14 mouse cellular contexts compared by ENCODE assay signal in genomic region chr13:101501845-101502284, GRCm38 (mm10).
DNase-seq lines count a peak whose midpoint lies in the region; ATAC-seq and TF ChIP-seq lines count a peak whose summit lies in the region.
"Had no signal": no experiment of that assay in that cellular context is flagged by ENCODE, and none has a peak within 500 bp of the region (broad histone marks: within the 10 kb centered on the region; RNA-seq: fewer than 3 reads in every experiment).

No protein-coding gene starts in this region.

- no peak for DNase-seq in forebrain, embryonic 11.5 days (ENCODE audit: low spot score)
- no peak for DNase-seq in left cerebral cortex, adult 2 months (ENCODE audit: extremely low spot score in 1 of 2, low spot score in 2 of 2)
- no peak for DNase-seq in left cerebral cortex, postnatal 10 days (ENCODE audit: extremely low spot score in 1 of 2, low spot score in 2 of 2)
- DNase-seq in brain, embryonic 14.5 days (ENCODE audit: low read depth): peak; percentile 87
- peak; percentile 59 for DNase-seq in midbrain, postnatal 0 days (ENCODE audit: low spot score)
- no peak for DNase-seq in thymus, postnatal 4 days
- DNase-seq: adrenal gland, postnatal 36 days; gastrocnemius, postnatal 25 days; kidney, adult 18-20 months; kidney, postnatal 36 days; lung, adult 18-20 months had no signal

- H3K4me3 ChIP-seq in forebrain, embryonic 13.5 days: no peak overlapping the region
- H3K4me3 ChIP-seq in forebrain, embryonic 11.5 days (ENCODE audit: low read depth, low read length): no peak overlapping the region
- no peak overlapping the region for H3K4me3 ChIP-seq in left cerebral cortex, adult 2 months
- no peak overlapping the region for H3K4me3 ChIP-seq in midbrain, postnatal 0 days (ENCODE audit: low read depth, low read length)

- H3K4me1 ChIP-seq in forebrain, embryonic 13.5 days: peaks cover 4% of the 10 kb centered on the region; the same call in 1 of the 2 replicates
- H3K4me1 ChIP-seq in forebrain, embryonic 11.5 days (replicated peaks; ENCODE audit: control insufficient read depth, insufficient read depth, low read length): no peaks in the 10 kb centered on the region
- H3K4me1 ChIP-seq in midbrain, postnatal 0 days (ENCODE audit: insufficient read depth, low read length): no peaks in the 10 kb centered on the region

- no peak overlapping the region for H3K9ac ChIP-seq in forebrain, embryonic 13.5 days
- H3K9ac ChIP-seq in forebrain, embryonic 11.5 days (ENCODE audit: low read length): no peak overlapping the region
- no peak overlapping the region for H3K9ac ChIP-seq in midbrain, postnatal 0 days (replicated peaks; ENCODE audit: low read length, poor library complexity, severe bottlenecking)

- H3K4me2 ChIP-seq in forebrain, embryonic 13.5 days: no peak overlapping the region
- H3K4me2 ChIP-seq in forebrain, embryonic 11.5 days (ENCODE audit: low read depth, low read length, severe bottlenecking): no peak overlapping the region
- no peak overlapping the region for H3K4me2 ChIP-seq in midbrain, postnatal 0 days (ENCODE audit: low read depth, low read length, poor library complexity, severe bottlenecking)

- no peak for TF ChIP-seq POLR2A in brain, embryonic 14.5 days (IDR thresholded peaks at IDR 0.05; ENCODE audit: borderline replicate concordance, extremely low read depth, insufficient read depth, insufficient read length, poor library complexity, severe bottlenecking)

- H3K36me3 ChIP-seq in forebrain, embryonic 13.5 days (ENCODE audit: poor library complexity, severe bottlenecking): no peaks in the 10 kb centered on the region
- no peaks in the 10 kb centered on the region for H3K36me3 ChIP-seq in forebrain, embryonic 11.5 days (ENCODE audit: control insufficient read depth, insufficient read depth, low read length)
- H3K36me3 ChIP-seq in midbrain, postnatal 0 days (ENCODE audit: insufficient read depth, low read length): no peaks in the 10 kb centered on the region

- no peak for TF ChIP-seq CTCF in left cerebral cortex, adult 2 months (IDR thresholded peaks at IDR 0.05)
- TF ChIP-seq CTCF in brain, embryonic 14.5 days (IDR thresholded peaks at IDR 0.05; ENCODE audit: borderline replicate concordance, extremely low read depth, insufficient read depth, insufficient read length): no peak
- no peak for TF ChIP-seq CTCF in midbrain, postnatal 0 days (IDR thresholded peaks at IDR 0.05)

- intact Hi-C loops in left cerebral cortex, adult 2 months (cut with DNase I): no loop called here
- intact Hi-C loops in left cerebral cortex, postnatal 10 days (cut with DNase I): no loop called here

- H3K27me3 ChIP-seq in forebrain, embryonic 13.5 days: no peaks in the 10 kb centered on the region
- H3K27me3 ChIP-seq in forebrain, embryonic 11.5 days (ENCODE audit: control insufficient read depth, insufficient read depth, low read length): no peaks in the 10 kb centered on the region
- H3K27me3 ChIP-seq in midbrain, postnatal 0 days (ENCODE audit: insufficient read depth, low read length): no peaks in the 10 kb centered on the region
- H3K27me3 ChIP-seq: Patski had no signal

- ATAC-seq in forebrain, embryonic 13.5 days: peak; percentile 75
- no peak for ATAC-seq in forebrain, embryonic 11.5 days (replicated peaks; ENCODE audit: low FRiP score)
- no peak for ATAC-seq in midbrain, postnatal 0 days (ENCODE audit: low FRiP score)
- ATAC-seq: activated CD4-positive, CD25-positive, alpha-beta regulatory T cell, adult 4 months; Patski had no signal

- WGBS in forebrain, embryonic 13.5 days: 68% methylated on average over 5 of the region's 5 CpGs
- 86% methylated on average over 5 of the region's 5 CpGs for WGBS in forebrain, embryonic 11.5 days
- WGBS in midbrain, postnatal 0 days: 67% methylated on average over 5 of the region's 5 CpGs

- H3K9me3 ChIP-seq in forebrain, embryonic 13.5 days (replicated peaks): no peaks in the 10 kb centered on the region
- H3K9me3 ChIP-seq in forebrain, embryonic 11.5 days (ENCODE audit: control insufficient read depth, low read length): no peaks in the 10 kb centered on the region
- no peaks in the 10 kb centered on the region for H3K9me3 ChIP-seq in midbrain, postnatal 0 days (ENCODE audit: low read length)

- H3K27ac ChIP-seq in forebrain, embryonic 13.5 days: no peak overlapping the region
- no peak overlapping the region for H3K27ac ChIP-seq in forebrain, embryonic 11.5 days (ENCODE audit: low read depth, low read length)
- 0 out of 2 replicates have a peak overlapping the region, but pooled peaks have one; percentile 11 for H3K27ac ChIP-seq in left cerebral cortex, adult 2 months
- no peak overlapping the region for H3K27ac ChIP-seq in midbrain, postnatal 0 days (ENCODE audit: low read depth, low read length)

Comparison
In these comparisons a context has a peak if more than half of its experiments do, and no peak if none do; other contexts are left out.
1. DNase-seq: peak in brain, embryonic 14.5 days (single experiment) and midbrain, postnatal 0 days (single experiment); none in forebrain, embryonic 11.5 days (single experiment), left cerebral cortex, adult 2 months (0 of 2), left cerebral cortex, postnatal 10 days (0 of 2) and thymus, postnatal 4 days (single experiment).